Mouse (Mus musculus) hindbrain, embryonic 15.5 days (tissue): ENCODE results near the gene Pank3. TPM values are rescaled to one million over a fixed set of nuclear protein-coding genes. Genes with fewer than 3 reads are reported as not detected.

Experiments used
- ATAC-seq: fragments of 200-750 bp; cut with Nextera tagmentation; 2 replicates; pipeline ENCODE4 v1.8.0; 2017; ENCODE audit warnings: low read depth, moderate number of reproducible peaks, moderate TSS enrichment; ENCODE audit not compliant: low FRiP score
- H3K27ac ChIP-seq: fragments of 300-500 bp; sonication (generic); replicated peaks from 2 replicates; pipeline ENCODE4 v1.5.1; 2015; ENCODE audit warnings: mild to moderate bottlenecking, inconsistent platforms
- H3K27me3 ChIP-seq: fragments of 300-500 bp; sonication (generic); 2 replicates; pipeline ENCODE4 v1.6.1; 2015; ENCODE audit warnings: control low read depth, inconsistent platforms
- H3K36me3 ChIP-seq: fragments of 300-500 bp; sonication (generic); 2 replicates; pipeline ENCODE4 v1.6.1; 2015; ENCODE audit warnings: control low read depth, inconsistent platforms
- H3K4me1 ChIP-seq: fragments of 300-500 bp; sonication (generic); replicated peaks from 2 replicates; pipeline ENCODE4 v1.6.1; 2015; ENCODE audit warnings: control low read depth, inconsistent platforms
- H3K4me2 ChIP-seq: fragments of 300-500 bp; sonication (generic); 2 replicates; pipeline ENCODE4 v1.6.1; 2015; ENCODE audit warnings: moderate library complexity, mild to moderate bottlenecking, inconsistent platforms
- H3K4me3 ChIP-seq: fragments of 300-500 bp; sonication (generic); 2 replicates; pipeline ENCODE4 v1.5.1; 2015; ENCODE audit warnings: mild to moderate bottlenecking, inconsistent platforms
- H3K9ac ChIP-seq: fragments of 300-500 bp; sonication (generic); 2 replicates; pipeline ENCODE4 v1.6.1; 2015; ENCODE audit warnings: inconsistent platforms
- H3K9me3 ChIP-seq: fragments of 300-500 bp; sonication (generic); 2 replicates; pipeline ENCODE4 v1.6.1; 2016; ENCODE audit warnings: control low read depth, inconsistent platforms
- WGBS: fragments of 180-500 bp; shearing (Covaris S2); methylation state at CpG from one replicate; pipeline ENCODE4 v1.1.7; 2015; 5-methylcytosine and 5-hydroxymethylcytosine counted together
- polyA plus RNA-seq: library from polyadenylated mRNA; unstranded; fragments of >200 nt; fragmentation: Nextera tagmentation; extraction: Ambion mirVana; gene quantifications from 2 replicates; pipeline ENCODE4 v1.2.1, GENCODE M21; 2015

Gene Pank3
- polyA plus RNA-seq, 1 experiment from 2014 or later: 20.4 TPM

- H3K4me2 ChIP-seq: no peak overlapping the region
- H3K4me3 ChIP-seq: no peak overlapping the region
- H3K36me3 ChIP-seq: no peaks in the 10 kb centered on the region
- no peak overlapping the region for H3K9ac ChIP-seq
- no peak for ATAC-seq
- no peaks in the 10 kb centered on the region for H3K4me1 ChIP-seq
- H3K27ac ChIP-seq: no peak overlapping the region
- no peaks in the 10 kb centered on the region for H3K27me3 ChIP-seq
- H3K9me3 ChIP-seq: no peaks in the 10 kb centered on the region
- 60% methylated on average over 6 of the region's 6 CpGs for WGBS
Observed at GRCm38 (mm10) chr11:35755546-35755945, 13.7 kb upstream of the Pank3 start.

- no peak overlapping the region for H3K4me2 ChIP-seq
- no peak for ATAC-seq
- no peak overlapping the region for H3K27ac ChIP-seq
- H3K9me3 ChIP-seq: no peaks in the 10 kb centered on the region
- no peaks in the 10 kb centered on the region for H3K27me3 ChIP-seq
- 77% methylated on average over 11 of the region's 11 CpGs for WGBS
- no peak overlapping the region for H3K4me3 ChIP-seq
- no peaks in the 10 kb centered on the region for H3K36me3 ChIP-seq
- H3K9ac ChIP-seq: no peak overlapping the region
- no peaks in the 10 kb centered on the region for H3K4me1 ChIP-seq
Observed at GRCm38 (mm10) chr11:35756411-35757303, 12.6 kb upstream of the Pank3 start.

GRCm38 (mm10) chr11:35760001-35760626, 9.2 kb upstream of the Pank3 start:
- Histone ChIP-seq H3K9me3 (no peaks in the 10 kb centered on the region), H3K4me1 (no peaks in the 10 kb centered on the region), H3K27ac (no peak overlapping the region), H3K36me3 (no peaks in the 10 kb centered on the region), H3K27me3 (no peaks in the 10 kb centered on the region), H3K4me3 (no peak overlapping the region), H3K4me2 (no peak overlapping the region), H3K9ac (no peak overlapping the region)
- no peak for ATAC-seq
- WGBS: 89% methylated on average over 7 of the region's 7 CpGs

- H3K4me3 ChIP-seq: no peak overlapping the region
- no peak overlapping the region for H3K4me2 ChIP-seq
- H3K27ac ChIP-seq: no peak overlapping the region
- H3K4me1 ChIP-seq: no peaks in the 10 kb centered on the region
- no peak overlapping the region for H3K9ac ChIP-seq
- H3K9me3 ChIP-seq: no peaks in the 10 kb centered on the region
- 90% methylated on average over 4 of the region's 4 CpGs for WGBS
- no peaks in the 10 kb centered on the region for H3K27me3 ChIP-seq
- ATAC-seq: no peak
- no peaks in the 10 kb centered on the region for H3K36me3 ChIP-seq
Observed at GRCm38 (mm10) chr11:35760627-35761003, 8.7 kb upstream of the Pank3 start.

- Histone ChIP-seq H3K27me3 (no peaks in the 10 kb centered on the region), H3K4me1 (peaks cover 15% of the 10 kb centered on the region), H3K36me3 (no peaks in the 10 kb centered on the region), H3K4me2 (no peak overlapping the region), H3K4me3 (no peak overlapping the region), H3K9me3 (no peaks in the 10 kb centered on the region), H3K27ac (no peak overlapping the region), H3K9ac (no peak overlapping the region)
- no peak for ATAC-seq
- WGBS: 89% methylated on average over 5 of the region's 5 CpGs
Observed at GRCm38 (mm10) chr11:35766845-35767244, 2.4 kb upstream of the Pank3 start.

- H3K4me1 ChIP-seq: peaks cover 24% of the 10 kb centered on the region
- H3K36me3 ChIP-seq: no peaks in the 10 kb centered on the region
- H3K27me3 ChIP-seq: no peaks in the 10 kb centered on the region
- H3K4me2 ChIP-seq: peak overlapping the region; percentile 62
- peak overlapping the region; percentile 95 for H3K27ac ChIP-seq
- WGBS: under 1% methylated on average over 31 of the region's 41 CpGs
- H3K9ac ChIP-seq: peak overlapping the region; percentile 98
- peak overlapping the region; percentile 81 for H3K4me3 ChIP-seq
- peak; percentile 86 for ATAC-seq
- no peaks in the 10 kb centered on the region for H3K9me3 ChIP-seq
Observed at GRCm38 (mm10) chr11:35769746-35770437, 608 bp downstream of the Pank3 start.

- H3K27me3 ChIP-seq: no peaks in the 10 kb centered on the region
Observed at GRCm38 (mm10) chr11:35770741-35771504, 1.6 kb downstream of the Pank3 start.

GRCm38 (mm10) chr11:35775606-35776005, 6.3 kb downstream of the Pank3 start:
- H3K9ac ChIP-seq: no peak overlapping the region
- no peak overlapping the region for H3K27ac ChIP-seq
- WGBS: 94% methylated on average over 3 of the region's 3 CpGs
- H3K4me1 ChIP-seq: peaks cover 25% of the 10 kb centered on the region
- no peaks in the 10 kb centered on the region for H3K9me3 ChIP-seq
- H3K27me3 ChIP-seq: no peaks in the 10 kb centered on the region
- peaks cover 30% of the 10 kb centered on the region for H3K36me3 ChIP-seq
- no peak overlapping the region for H3K4me2 ChIP-seq
- ATAC-seq: no peak
- no peak overlapping the region for H3K4me3 ChIP-seq

More at GRCm38 (mm10) chr11:35770741-35771504, 1.6 kb downstream of the Pank3 start:
- no peak overlapping the region for H3K27ac ChIP-seq
- no peak for ATAC-seq
- no peaks in the 10 kb centered on the region for H3K9me3 ChIP-seq
- 69% methylated on average over 9 of the region's 9 CpGs for WGBS
- no peaks in the 10 kb centered on the region for H3K36me3 ChIP-seq
- H3K9ac ChIP-seq: peak overlapping the region; percentile 98
- peaks cover 27% of the 10 kb centered on the region for H3K4me1 ChIP-seq
- peak overlapping the region; percentile 62 for H3K4me2 ChIP-seq
- H3K4me3 ChIP-seq: peak overlapping the region; percentile 81

- 91% methylated on average over 3 of the region's 3 CpGs for WGBS
- no peak; the same call in 1 of the 2 replicates for ATAC-seq
- no peaks in the 10 kb centered on the region for H3K27me3 ChIP-seq
- no peak overlapping the region for H3K27ac ChIP-seq
- no peak overlapping the region for H3K4me3 ChIP-seq
- peaks cover 30% of the 10 kb centered on the region for H3K36me3 ChIP-seq
- no peaks in the 10 kb centered on the region for H3K9me3 ChIP-seq
- no peak overlapping the region for H3K9ac ChIP-seq
- H3K4me2 ChIP-seq: no peak overlapping the region
- peaks cover 16% of the 10 kb centered on the region for H3K4me1 ChIP-seq
Observed at GRCm38 (mm10) chr11:35776452-35776851, 7.2 kb downstream of the Pank3 start.

- H3K9me3 ChIP-seq: no peaks in the 10 kb centered on the region
- no peak overlapping the region for H3K4me2 ChIP-seq
- H3K27ac ChIP-seq: no peak overlapping the region
- no peak for ATAC-seq
- H3K27me3 ChIP-seq: no peaks in the 10 kb centered on the region
- H3K36me3 ChIP-seq: peaks cover 69% of the 10 kb centered on the region
- no peak overlapping the region for H3K9ac ChIP-seq
- H3K4me3 ChIP-seq: no peak overlapping the region
- 83% methylated on average over 3 of the region's 3 CpGs for WGBS
- no peaks in the 10 kb centered on the region for H3K4me1 ChIP-seq
Observed at GRCm38 (mm10) chr11:35780336-35780735, 11.1 kb downstream of the Pank3 start.

- no peak overlapping the region for H3K4me3 ChIP-seq
- no peaks in the 10 kb centered on the region for H3K27me3 ChIP-seq
- H3K4me2 ChIP-seq: no peak overlapping the region
- no peaks in the 10 kb centered on the region for H3K9me3 ChIP-seq
- peaks cover 66% of the 10 kb centered on the region for H3K36me3 ChIP-seq
- no peak overlapping the region for H3K27ac ChIP-seq
- H3K4me1 ChIP-seq: no peaks in the 10 kb centered on the region
- no peak overlapping the region for H3K9ac ChIP-seq
- ATAC-seq: no peak
- 96% methylated on average over 3 of the region's 3 CpGs for WGBS
Observed at GRCm38 (mm10) chr11:35782444-35782843, 13.2 kb downstream of the Pank3 start.
